ENCODE assay signal across 8 mouse cellular contexts in the genomic region with DNA sequence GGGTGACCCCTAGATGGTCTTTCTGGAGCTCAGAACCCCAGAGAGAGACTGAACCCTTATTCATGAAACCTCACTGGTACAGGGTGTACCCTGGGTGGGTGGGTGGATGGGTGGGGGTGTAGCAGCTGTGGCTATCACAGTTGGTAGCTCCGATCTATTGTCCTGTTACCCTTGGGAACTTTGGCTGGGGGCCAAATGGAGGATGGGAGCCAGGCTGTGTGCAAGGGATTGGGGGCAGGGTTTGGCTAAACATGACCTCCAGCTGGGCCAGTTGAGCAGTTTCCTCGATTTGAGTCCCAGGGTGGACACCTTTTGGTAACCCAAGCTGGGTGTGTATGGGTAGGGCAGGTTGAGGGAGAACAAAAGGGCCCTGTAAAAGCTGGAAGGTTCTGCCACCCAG. TPM values are rescaled to one million over a fixed set of nuclear protein-coding genes. Genes with fewer than 3 reads are reported as not detected.
DNase-seq lines count a peak whose midpoint lies in the region; ATAC-seq lines count a peak whose summit lies in the region.

No protein-coding gene starts in this region.

- H3K36me3 ChIP-seq in megakaryocyte, embryonic 14.5 days (replicated peaks; ENCODE audit: low read length): peaks cover 58% of the 10 kb centered on the region
- H3K36me3 ChIP-seq in neural tube, embryonic 15.5 days: peaks cover 21% of the 10 kb centered on the region

- peak overlapping the region; percentile 100 for H3K4me2 ChIP-seq in neural tube, embryonic 15.5 days

- no peaks in the 10 kb centered on the region for H3K9me3 ChIP-seq in megakaryocyte, embryonic 14.5 days
- H3K9me3 ChIP-seq in neural tube, embryonic 15.5 days (replicated peaks): no peaks in the 10 kb centered on the region

- peak overlapping the region; percentile 88 for H3K4me3 ChIP-seq in megakaryocyte, embryonic 14.5 days (replicated peaks)
- H3K4me3 ChIP-seq in neural tube, embryonic 15.5 days (replicated peaks): 0 out of 2 replicates have a peak overlapping the region, but pooled peaks have one; percentile 17

- no peaks in the 10 kb centered on the region for H3K27me3 ChIP-seq in megakaryocyte, embryonic 14.5 days (replicated peaks)
- no peaks in the 10 kb centered on the region for H3K27me3 ChIP-seq in neural tube, embryonic 15.5 days (replicated peaks)

- no peak for ATAC-seq in megakaryocyte, adult 5-6 weeks (ENCODE audit: poor library complexity, severe bottlenecking)
- no peak for ATAC-seq in neural tube, embryonic 15.5 days (ENCODE audit: low FRiP score)

- peak overlapping the region; percentile 67 for H3K27ac ChIP-seq in neural tube, embryonic 15.5 days (replicated peaks)

- WGBS in large intestine, adult 2 months: 15% methylated on average over 2 of the region's 2 CpGs
- WGBS in neural tube, embryonic 15.5 days: 33% methylated on average over 2 of the region's 2 CpGs

- intact Hi-C loops in heart, postnatal 14 days (cut with DNase I): no loop called here

- H3K4me1 ChIP-seq in megakaryocyte, embryonic 14.5 days: peaks cover 96% of the 10 kb centered on the region
- H3K4me1 ChIP-seq in neural tube, embryonic 15.5 days: peaks cover 72% of the 10 kb centered on the region

- H3K9ac ChIP-seq in neural tube, embryonic 15.5 days (replicated peaks): peak overlapping the region; percentile 41

- peak; percentile 90 to 93 for DNase-seq in cerebellum, postnatal 14 days
- DNase-seq in heart, postnatal 14 days: peak; percentile 45 to 59
- peak; percentile 76 for DNase-seq in large intestine, adult 2 months (ENCODE audit: low read depth, low spot score)
- no peak for DNase-seq in right cerebral cortex, postnatal 25 days
- DNase-seq in right cerebral cortex, postnatal 14 days: no peak

RNA-seq across cellular contexts. Expression of a gene that starts 4.3 kb away (rescaled TPM):
- polyA plus RNA-seq in megakaryocyte, embryonic 14.5 days (2012; ENCODE audit: insufficient read depth, low replicate concordance): 11.9 and 12.9 TPM in 2 replicates
- total RNA-seq in megakaryocyte, adult 5-6 weeks (2015): 7.5 and 10.5 TPM in 2 replicates
- 5.2 and 6.0 TPM in 2 replicates for total RNA-seq in megakaryocyte, adult 5-6 weeks (2017)
- total RNA-seq in heart, postnatal 14 days (2021): 1 to 10 TPM; 5.7 to 7.6 TPM
- polyA plus RNA-seq in large intestine, adult 2 months (2012; rRNA removed): 212 and 278 TPM in 2 replicates
- polyA plus RNA-seq in neural tube, embryonic 15.5 days (2015; fragmentation: Nextera tagmentation; extraction: Ambion mirVana): 14.8 and 16.3 TPM in 2 replicates

RNA-seq across cellular contexts. Expression of a gene that starts 5.5 kb away (rescaled TPM):
- polyA plus RNA-seq in megakaryocyte, embryonic 14.5 days (2012; ENCODE audit: insufficient read depth, low replicate concordance): 34.6 and 160 TPM in 2 replicates
- total RNA-seq in megakaryocyte, adult 5-6 weeks (2015): 159 TPM in 2 replicates
- total RNA-seq in megakaryocyte, adult 5-6 weeks (2017): 61.1 and 86.0 TPM in 2 replicates
- total RNA-seq in heart, postnatal 14 days (2021): 10 to 100 TPM; 38.3 to 46.9 TPM
- 47.8 and 56.0 TPM in 2 replicates for polyA plus RNA-seq in large intestine, adult 2 months (2012; rRNA removed)
- polyA plus RNA-seq in neural tube, embryonic 15.5 days (2015; fragmentation: Nextera tagmentation; extraction: Ambion mirVana): 177 and 183 TPM in 2 replicates

RNA-seq across cellular contexts. Expression of a gene that starts 5.6 kb away (rescaled TPM):
- polyA plus RNA-seq in megakaryocyte, embryonic 14.5 days (2012; ENCODE audit: insufficient read depth, low replicate concordance): 3.1 and 14.8 TPM in 2 replicates
- total RNA-seq in megakaryocyte, adult 5-6 weeks (2015): 28.9 and 40.5 TPM in 2 replicates
- total RNA-seq in megakaryocyte, adult 5-6 weeks (2017): 25.1 and 32.1 TPM in 2 replicates
- total RNA-seq in heart, postnatal 14 days (2021): 10 to 100 TPM; 44.0 to 44.1 TPM
- 64.2 and 103 TPM in 2 replicates for polyA plus RNA-seq in large intestine, adult 2 months (2012; rRNA removed)
- 125 and 129 TPM in 2 replicates for polyA plus RNA-seq in neural tube, embryonic 15.5 days (2015; fragmentation: Nextera tagmentation; extraction: Ambion mirVana)

RNA-seq across cellular contexts. Expression of a gene that starts 11.5 kb away (rescaled TPM):
- 16.3 and 20.0 TPM in 2 replicates for polyA plus RNA-seq in megakaryocyte, embryonic 14.5 days (2012; ENCODE audit: insufficient read depth, low replicate concordance)
- total RNA-seq in megakaryocyte, adult 5-6 weeks (2015): 8.4 and 13.1 TPM in 2 replicates
- 7.4 and 10.9 TPM in 2 replicates for total RNA-seq in megakaryocyte, adult 5-6 weeks (2017)
- total RNA-seq in heart, postnatal 14 days (2021): 10 to 100 TPM; 12.7 to 13.4 TPM
- 30.4 and 35.0 TPM in 2 replicates for polyA plus RNA-seq in large intestine, adult 2 months (2012; rRNA removed)
- 17.5 and 17.7 TPM in 2 replicates for polyA plus RNA-seq in neural tube, embryonic 15.5 days (2015; fragmentation: Nextera tagmentation; extraction: Ambion mirVana)

RNA-seq across cellular contexts. Expression of a gene that starts 20.1 kb away (rescaled TPM):
- 1.1 TPM in 1 of 2 replicates, not detected in the other for polyA plus RNA-seq in megakaryocyte, embryonic 14.5 days (2012; ENCODE audit: insufficient read depth, low replicate concordance)
- total RNA-seq in megakaryocyte, adult 5-6 weeks (2015): 4.7 TPM in 2 replicates
- 1.7 TPM in 1 of 2 replicates, not detected in the other for total RNA-seq in megakaryocyte, adult 5-6 weeks (2017)
- 1 to 10 TPM; 1.9 to 2.4 TPM for total RNA-seq in heart, postnatal 14 days (2021)
- polyA plus RNA-seq in large intestine, adult 2 months (2012; rRNA removed): 24.7 and 33.9 TPM in 2 replicates
- 4.3 and 4.6 TPM in 2 replicates for polyA plus RNA-seq in neural tube, embryonic 15.5 days (2015; fragmentation: Nextera tagmentation; extraction: Ambion mirVana)

Comparison
In these comparisons a context has a peak if more than half of its experiments do, and no peak if none do; other contexts are left out.
1. DNase-seq: peak in cerebellum, postnatal 14 days (2 of 2), heart, postnatal 14 days (2 of 2) and large intestine, adult 2 months (single experiment); none in right cerebral cortex, postnatal 25 days (single experiment) and right cerebral cortex, postnatal 14 days (single experiment).
2. RNA of a gene that starts 4.3 kb away (polyA plus RNA-seq): 212 to 278 TPM in large intestine, adult 2 months; 14.8 to 16.3 TPM in neural tube, embryonic 15.5 days and 11.9 to 12.9 TPM in megakaryocyte, embryonic 14.5 days; every median in the first group is over 10 times any median in the second.